Mouse (Mus musculus) liver, adult 2 months (tissue): ENCODE measurements at regions not wholly inside any gene's neighbourhood (a gene's known extent, or its start where the extent isn't known, plus 50 kb on each side); places are given as distances from the start of the nearest gene placed in this dataset.

Source experiments
- DNase-seq: peaks from one replicate; pipeline ENCODE4 v3.0.0-alpha.2; 2011; ENCODE audit warnings: low read depth, low spot score; ENCODE audit errors: extremely low read depth
- H3K27ac ChIP-seq: fragments of 200-500 bp; replicated peaks from 2 replicates; pipeline ENCODE4 v1.5.1; 2012; ENCODE audit warnings: low read depth, mild to moderate bottlenecking, control low read depth, inconsistent platforms, low read length; ENCODE audit not compliant: insufficient read depth
- H3K27me3 ChIP-seq: fragments of 200-500 bp; 2 replicates; pipeline ENCODE4 v1.6.1; 2012; ENCODE audit warnings: mild to moderate bottlenecking, moderate library complexity, low read length, inconsistent platforms; ENCODE audit not compliant: control insufficient read depth, insufficient read depth
- H3K36me3 ChIP-seq: fragments of 200-500 bp; 2 replicates; pipeline ENCODE4 v1.6.1; 2012; ENCODE audit warnings: low read length, inconsistent platforms; ENCODE audit not compliant: control insufficient read depth, insufficient read depth
- H3K4me1 ChIP-seq: fragments of 200-500 bp; 2 replicates; pipeline ENCODE4 v1.6.1; 2011; ENCODE audit warnings: low read length; ENCODE audit not compliant: control insufficient read depth, insufficient read depth
- H3K4me3 ChIP-seq: fragments of 200-500 bp; 2 replicates; pipeline ENCODE4 v1.5.1; 2011; ENCODE audit warnings: low read depth, mild to moderate bottlenecking, control low read depth, low read length, moderate library complexity; ENCODE audit not compliant: insufficient read depth
- H3K79me2 ChIP-seq: fragments of 200-500 bp; 2 replicates; pipeline ENCODE4 v1.6.1; 2012; ENCODE audit warnings: inconsistent platforms, mild to moderate bottlenecking, low read length, moderate library complexity; ENCODE audit not compliant: control insufficient read depth, insufficient read depth
- H3K9ac ChIP-seq: fragments of 200-500 bp; 2 replicates; pipeline ENCODE4 v1.6.1; 2012; ENCODE audit warnings: low read depth, mild to moderate bottlenecking, control low read depth, inconsistent platforms, low read length
- CTCF ChIP-seq: fragments of 200-500 bp; IDR thresholded peaks from 2 replicates; pipeline ENCODE4 v1.5.1; 2011; ENCODE audit warnings: low read depth, low read length, control low read depth
- POLR2A ChIP-seq: fragments of 200-500 bp; IDR thresholded peaks from 2 replicates; pipeline ENCODE4 v1.6.1; 2011; ENCODE audit warnings: low read length, control low read depth; ENCODE audit not compliant: insufficient read depth; ENCODE audit errors: extremely low read depth
- WGBS: fragments of 180-500 bp; shearing (Covaris S2); methylation state at CpG from one replicate; pipeline ENCODE4 v1.1.7; 2018; 5-methylcytosine and 5-hydroxymethylcytosine counted together

GRCm38 (mm10) chr11:19535215-19535614 is 389.0 kb upstream of the Spred2 start:
- no peak overlapping the region for H3K4me3 ChIP-seq
- no peak overlapping the region for H3K9ac ChIP-seq
- H3K36me3 ChIP-seq = no peaks in the 10 kb centered on the region
- no peaks in the 10 kb centered on the region for H3K4me1 ChIP-seq
- no peak for TF ChIP-seq CTCF
- TF ChIP-seq POLR2A = no peak
- H3K27me3 ChIP-seq = no peaks in the 10 kb centered on the region
- WGBS = 94% methylated on average over 1 of the region's 1 CpGs
- DNase-seq = no peak
- H3K27ac ChIP-seq = no peak overlapping the region
- no peaks in the 10 kb centered on the region for H3K79me2 ChIP-seq

- H3K27me3 ChIP-seq = peaks cover 3% of the 10 kb centered on the region; the same call in 1 of the 2 replicates
- no peaks in the 10 kb centered on the region for H3K4me1 ChIP-seq
- H3K79me2 ChIP-seq = no peaks in the 10 kb centered on the region
- no peak for DNase-seq
- H3K36me3 ChIP-seq = no peaks in the 10 kb centered on the region
- no peak overlapping the region for H3K27ac ChIP-seq
- TF ChIP-seq POLR2A = no peak
- no peak for TF ChIP-seq CTCF
- no peak overlapping the region for H3K4me3 ChIP-seq
- H3K9ac ChIP-seq = no peak overlapping the region
- WGBS = 72% methylated on average over 4 of the region's 4 CpGs
Observed at GRCm38 (mm10) chr11:19546226-19546625, 377.9 kb upstream of the Spred2 start.

GRCm38 (mm10) chr11:19554316-19554946 is 369.7 kb upstream of the Spred2 start:
- H3K4me1 ChIP-seq = no peaks in the 10 kb centered on the region
- no peak overlapping the region for H3K9ac ChIP-seq
- no peak overlapping the region for H3K4me3 ChIP-seq
- no peak overlapping the region for H3K27ac ChIP-seq
- WGBS = 33% methylated on average over 9 of the region's 9 CpGs
- TF ChIP-seq CTCF (no peak), POLR2A (no peak)
- DNase-seq = peak; percentile 43
- H3K79me2 ChIP-seq = no peaks in the 10 kb centered on the region
- no peaks in the 10 kb centered on the region for H3K36me3 ChIP-seq
- no peaks in the 10 kb centered on the region for H3K27me3 ChIP-seq

- TF ChIP-seq CTCF (no peak), POLR2A (no peak)
- DNase-seq = no peak
- Histone ChIP-seq H3K9ac (no peak overlapping the region), H3K79me2 (no peaks in the 10 kb centered on the region), H3K27me3 (no peaks in the 10 kb centered on the region), H3K4me1 (no peaks in the 10 kb centered on the region), H3K27ac (no peak overlapping the region), H3K36me3 (no peaks in the 10 kb centered on the region), H3K4me3 (no peak overlapping the region)
- WGBS = 63% methylated on average over 9 of the region's 9 CpGs
Observed at GRCm38 (mm10) chr11:19554947-19555770, 369.0 kb upstream of the Spred2 start.

GRCm38 (mm10) chr11:19560452-19560851 is 363.7 kb upstream of the Spred2 start:
- Histone ChIP-seq H3K27me3 (no peaks in the 10 kb centered on the region), H3K4me1 (no peaks in the 10 kb centered on the region), H3K79me2 (no peaks in the 10 kb centered on the region), H3K27ac (no peak overlapping the region), H3K36me3 (no peaks in the 10 kb centered on the region), H3K9ac (no peak overlapping the region), H3K4me3 (no peak overlapping the region)
- TF ChIP-seq POLR2A (no peak), CTCF (no peak)
- WGBS = 85% methylated on average over 7 of the region's 7 CpGs
- no peak for DNase-seq

GRCm38 (mm10) chr11:19562668-19563067 is 361.5 kb upstream of the Spred2 start:
- Histone ChIP-seq H3K27ac (no peak overlapping the region), H3K27me3 (no peaks in the 10 kb centered on the region), H3K4me3 (no peak overlapping the region), H3K36me3 (no peaks in the 10 kb centered on the region), H3K9ac (no peak overlapping the region), H3K4me1 (no peaks in the 10 kb centered on the region), H3K79me2 (no peaks in the 10 kb centered on the region)
- 79% methylated on average over 4 of the region's 4 CpGs for WGBS
- DNase-seq = no peak
- TF ChIP-seq POLR2A (no peak), CTCF (no peak)
